Mouse (Mus musculus) small intestine, adult 2 months (tissue): Measurements from ENCODE around the gene Ubald1. TPM values are rescaled to one million over a fixed set of nuclear protein-coding genes. Genes with fewer than 3 reads are reported as not detected.

ENCODE experiments used
- H3K27ac ChIP-seq: fragments of 200-500 bp; 2 replicates; pipeline ENCODE4 v1.5.1; 2012; ENCODE audit warnings: low read depth, low read length, control low read depth, inconsistent platforms; ENCODE audit not compliant: insufficient read depth
- H3K27me3 ChIP-seq: fragments of 200-500 bp; 2 replicates; pipeline ENCODE4 v1.6.1; 2012; ENCODE audit warnings: mild to moderate bottlenecking, moderate library complexity, low read length, inconsistent platforms; ENCODE audit not compliant: control insufficient read depth, insufficient read depth
- H3K36me3 ChIP-seq: fragments of 200-500 bp; 2 replicates; pipeline ENCODE4 v1.6.1; 2012; ENCODE audit warnings: mild to moderate bottlenecking, low read length, control low read depth, inconsistent platforms; ENCODE audit not compliant: control insufficient read depth, insufficient read depth
- H3K4me1 ChIP-seq: fragments of 200-500 bp; 2 replicates; pipeline ENCODE4 v1.6.1; 2012; ENCODE audit warnings: low read length, inconsistent platforms, mixed read lengths; ENCODE audit not compliant: control insufficient read depth, insufficient read depth, insufficient read length
- H3K4me3 ChIP-seq: fragments of 200-500 bp; 2 replicates; pipeline ENCODE4 v1.5.1; 2012; ENCODE audit warnings: low read depth, mild to moderate bottlenecking, control low read depth, inconsistent platforms, low read length, moderate library complexity
- CTCF ChIP-seq: fragments of 200-500 bp; IDR thresholded peaks from 2 replicates; pipeline ENCODE4 v1.5.1; 2012; ENCODE audit warnings: low read depth, mild to moderate bottlenecking, control low read depth, inconsistent platforms, low read length, moderate library complexity, mixed read lengths; ENCODE audit not compliant: insufficient replicate concordance, insufficient read length; ENCODE audit errors: extremely low read depth
- POLR2A ChIP-seq: fragments of 200-500 bp; IDR thresholded peaks from 2 replicates; pipeline ENCODE4 v1.6.1; 2012; ENCODE audit warnings: low read depth, mild to moderate bottlenecking, control low read depth, inconsistent platforms, low read length, moderate library complexity
- WGBS: fragments of 180-500 bp; shearing (Covaris S2); methylation state at CpG from one replicate; pipeline ENCODE4 v1.1.7; 2018; 5-methylcytosine and 5-hydroxymethylcytosine counted together
- polyA plus RNA-seq: library from polyadenylated mRNA; depleted of rRNA; stranded (reverse); fragments of >200 nt; gene quantifications from 2 replicates; pipeline ENCODE4 v1.2.3, GENCODE M21; 2012

Gene Ubald1
- polyA plus RNA-seq, 1 experiment: 37.1 TPM

- peaks cover 18% of the 10 kb centered on the region; the same call in 1 of the 2 replicates for H3K4me1 ChIP-seq
- no peak overlapping the region for H3K27ac ChIP-seq
- H3K36me3 ChIP-seq: peaks cover 41% of the 10 kb centered on the region
- no peak for TF ChIP-seq POLR2A
- no peak for TF ChIP-seq CTCF
- H3K27me3 ChIP-seq: no peaks in the 10 kb centered on the region
- no peak overlapping the region for H3K4me3 ChIP-seq
- WGBS: 87% methylated on average over 5 of the region's 5 CpGs
These were observed 27.9 kb upstream of the Ubald1 start for GRCm38 (mm10) chr16:4907972-4908371.

- WGBS: 62% methylated on average over 2 of the region's 2 CpGs
- Histone ChIP-seq H3K27me3 (no peaks in the 10 kb centered on the region), H3K36me3 (peaks cover 37% of the 10 kb centered on the region), H3K4me3 (no peak overlapping the region), H3K27ac (no peak overlapping the region), H3K4me1 (peaks cover 18% of the 10 kb centered on the region; the same call in 1 of the 2 replicates)
- no peak for TF ChIP-seq POLR2A
- no peak for TF ChIP-seq CTCF
These were observed 27.3 kb upstream of the Ubald1 start for GRCm38 (mm10) chr16:4907386-4907785.

GRCm38 (mm10) chr16:4906559-4906958, 26.4 kb upstream of the Ubald1 start:
- TF ChIP-seq POLR2A (no peak), CTCF (no peak)
- H3K36me3 ChIP-seq: peaks cover 30% of the 10 kb centered on the region

GRCm38 (mm10) chr16:4905591-4905990, 25.5 kb upstream of the Ubald1 start:
- H3K36me3 ChIP-seq: peaks cover 20% of the 10 kb centered on the region
- TF ChIP-seq POLR2A: no peak
- TF ChIP-seq CTCF: no peak
- 66% methylated on average over 1 of the region's 1 CpGs for WGBS
- no peaks in the 10 kb centered on the region for H3K27me3 ChIP-seq
- H3K4me1 ChIP-seq: peaks cover 18% of the 10 kb centered on the region; the same call in 1 of the 2 replicates
- no peak overlapping the region; the same call in 1 of the 2 replicates for H3K27ac ChIP-seq
- no peak overlapping the region for H3K4me3 ChIP-seq

More at GRCm38 (mm10) chr16:4906559-4906958, 26.4 kb upstream of the Ubald1 start:
- Histone ChIP-seq H3K4me3 (no peak overlapping the region), H3K27me3 (no peaks in the 10 kb centered on the region), H3K4me1 (peaks cover 18% of the 10 kb centered on the region; the same call in 1 of the 2 replicates), H3K27ac (no peak overlapping the region)

GRCm38 (mm10) chr16:4904878-4905277, 24.8 kb upstream of the Ubald1 start:
- Histone ChIP-seq H3K27me3 (no peaks in the 10 kb centered on the region), H3K36me3 (peaks cover 16% of the 10 kb centered on the region), H3K4me1 (peaks cover 18% of the 10 kb centered on the region; the same call in 1 of the 2 replicates), H3K4me3 (no peak overlapping the region), H3K27ac (no peak overlapping the region)
- 71% methylated on average over 3 of the region's 3 CpGs for WGBS
- TF ChIP-seq POLR2A (no peak), CTCF (no peak)

GRCm38 (mm10) chr16:4903491-4904102, 23.5 kb upstream of the Ubald1 start:
- Histone ChIP-seq H3K36me3 (peaks cover 9% of the 10 kb centered on the region), H3K4me1 (peaks cover 22% of the 10 kb centered on the region), H3K27me3 (no peaks in the 10 kb centered on the region), H3K27ac (peak overlapping the region; percentile 19; the same call in 1 of the 2 replicates), H3K4me3 (no peak overlapping the region)
- no peak for TF ChIP-seq POLR2A
- no peak for TF ChIP-seq CTCF
- 38% methylated on average over 6 of the region's 6 CpGs for WGBS

GRCm38 (mm10) chr16:4902390-4902789, 22.3 kb upstream of the Ubald1 start:
- Histone ChIP-seq H3K4me1 (peaks cover 23% of the 10 kb centered on the region), H3K4me3 (no peak overlapping the region), H3K27ac (no peak overlapping the region), H3K36me3 (peaks cover 6% of the 10 kb centered on the region), H3K27me3 (no peaks in the 10 kb centered on the region)
- WGBS: 87% methylated on average over 2 of the region's 2 CpGs
- TF ChIP-seq CTCF (no peak), POLR2A (no peak)

GRCm38 (mm10) chr16:4901167-4901566, 21.1 kb upstream of the Ubald1 start:
- 79% methylated on average over 7 of the region's 7 CpGs for WGBS
- H3K4me3 ChIP-seq: no peak overlapping the region
- H3K36me3 ChIP-seq: 0 out of 2 replicates have a peak, but pooled peaks cover 3% of the 10 kb centered on the region
- H3K4me1 ChIP-seq: peaks cover 32% of the 10 kb centered on the region
- H3K27me3 ChIP-seq: no peaks in the 10 kb centered on the region
- no peak overlapping the region for H3K27ac ChIP-seq
- TF ChIP-seq CTCF (no peak), POLR2A (no peak)
